Mouse (Mus musculus) right cerebral cortex, postnatal 10 days (tissue): ENCODE measurements around the gene Eif3i.

Experiments used
- DNase-seq, 2 experiments: peaks; one replicate each; pipeline ENCODE4 v3.0.0; 2021; ENCODE audit warnings: low spot score in 2 of 2

Eif3i gene

DNA sequence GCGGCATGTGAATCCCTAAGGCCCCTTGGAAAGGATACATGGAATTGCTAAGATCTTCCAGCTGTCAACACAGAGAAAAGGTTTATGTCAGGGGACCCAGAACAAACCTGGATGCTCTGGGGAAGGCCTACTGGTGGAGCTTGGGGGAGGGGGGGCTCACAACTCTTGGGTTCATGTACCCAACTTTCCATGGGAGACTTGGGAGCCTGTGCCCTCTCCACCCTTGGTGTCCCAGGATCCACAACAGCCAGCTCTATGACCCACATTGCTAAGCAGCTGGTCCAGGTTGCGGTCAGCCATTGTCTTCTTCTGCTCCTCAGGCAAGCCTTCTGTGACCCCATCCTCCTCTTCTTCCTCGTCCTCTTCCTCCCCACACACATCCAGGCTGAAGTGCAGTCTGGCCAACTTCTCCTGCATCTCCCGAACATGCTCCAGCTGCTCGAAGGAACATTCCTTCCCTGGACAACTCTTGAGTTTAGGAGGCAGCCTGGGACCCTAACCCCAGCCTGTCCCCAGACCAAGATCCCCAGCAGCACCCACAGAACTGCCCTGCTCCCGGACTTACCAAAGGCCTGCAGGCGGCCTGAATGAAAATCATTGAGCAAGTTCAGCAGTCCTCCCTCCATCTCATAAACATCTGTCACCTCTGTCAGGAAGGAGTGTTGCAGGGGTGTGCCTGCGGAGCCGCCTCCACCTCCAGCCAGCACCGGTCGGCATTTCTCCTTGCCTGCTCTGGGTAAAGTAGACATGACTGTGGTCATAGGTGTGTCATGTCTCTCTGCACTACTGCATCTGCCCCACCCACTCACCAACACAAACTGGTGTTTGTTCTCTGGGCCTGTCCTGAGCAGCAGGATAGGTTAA is 20.2 kb upstream of the Eif3i start:
- DNase-seq = peak in 1 of 2 experiments; percentile 48

GRCm38 (mm10) chr4:129618786-129619691 is 18.6 kb upstream of the Eif3i start, which contains the start of gene Iqcc:
Gene Iqcc (minus strand): TSS chr4:129619099.
- DNase-seq = peak; percentile 97 to 98

DNA sequence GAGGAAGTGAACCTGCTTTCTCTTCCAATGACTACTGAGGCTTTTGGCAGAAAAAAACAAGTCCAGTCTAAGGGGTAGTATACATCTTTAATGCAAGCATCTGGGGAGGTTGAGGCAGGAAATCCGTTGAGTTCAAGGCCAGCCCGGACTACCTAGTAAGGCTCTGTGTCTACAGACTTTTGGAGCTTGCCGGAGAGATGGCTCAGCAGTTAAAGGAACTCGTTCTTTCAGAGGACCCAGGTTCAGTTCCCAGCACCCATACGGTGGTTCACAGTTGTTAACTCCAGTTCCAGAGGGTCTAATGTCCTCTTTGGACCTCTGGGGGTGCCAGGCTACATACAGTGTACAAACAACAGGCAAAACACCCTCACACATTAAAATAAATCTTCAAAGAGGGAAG is 17.6 kb upstream of the Eif3i start:
- DNase-seq = no peak

DNA sequence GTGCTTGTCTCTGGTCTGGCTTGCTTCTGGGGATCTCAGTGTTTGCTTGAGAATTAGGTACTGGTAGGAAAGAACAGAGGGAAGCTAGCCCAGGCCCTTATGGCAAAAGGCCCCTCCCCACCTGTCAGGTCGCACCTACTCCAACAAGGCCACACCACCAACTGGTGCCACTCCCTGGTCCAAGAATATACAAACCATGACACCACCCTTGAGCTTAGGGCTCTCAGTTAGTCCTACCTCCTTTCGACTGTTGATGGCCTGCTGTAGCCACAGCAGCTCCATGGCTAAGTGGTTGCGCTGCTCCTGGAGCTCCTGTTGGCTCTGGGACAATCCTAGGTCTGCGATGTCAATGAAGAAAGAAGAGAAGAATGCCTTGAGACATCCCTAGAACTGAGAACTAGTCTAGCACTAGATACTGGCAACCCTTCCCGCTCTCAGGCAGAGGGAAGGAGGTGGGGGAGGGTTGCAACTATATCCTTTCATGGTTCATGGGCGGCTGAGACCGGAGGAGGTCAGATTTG is 16.7 kb upstream of the Eif3i start:
- no peak for DNase-seq

- DNase-seq = no peak
Observed at GRCm38 (mm10) chr4:129616631-129617030, 16.2 kb upstream of the Eif3i start.

DNA sequence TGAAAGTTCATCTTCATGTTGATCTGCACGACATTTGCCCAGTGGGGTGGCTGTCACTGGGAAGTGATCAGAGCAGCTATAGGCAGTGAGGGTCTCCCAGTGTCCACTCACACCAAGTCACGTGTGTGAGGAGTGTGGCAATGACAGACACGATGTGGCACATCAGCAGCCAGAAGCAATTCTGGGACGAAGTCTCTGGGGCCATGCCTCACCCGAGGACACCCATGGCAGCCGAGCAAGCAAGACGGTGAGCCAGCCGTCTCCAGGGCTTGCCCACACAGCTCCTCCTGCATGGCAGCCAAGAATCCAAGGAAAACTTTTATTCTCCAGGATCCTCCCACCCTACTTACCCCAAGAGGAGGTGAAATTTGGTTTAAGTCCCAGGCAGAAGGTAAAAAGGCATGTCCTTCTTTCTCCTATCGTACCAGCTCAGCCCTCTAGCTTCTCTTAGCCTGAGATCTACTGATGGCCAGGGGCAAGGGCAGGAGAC is 15.4 kb upstream of the Eif3i start:
- no peak for DNase-seq

DNA sequence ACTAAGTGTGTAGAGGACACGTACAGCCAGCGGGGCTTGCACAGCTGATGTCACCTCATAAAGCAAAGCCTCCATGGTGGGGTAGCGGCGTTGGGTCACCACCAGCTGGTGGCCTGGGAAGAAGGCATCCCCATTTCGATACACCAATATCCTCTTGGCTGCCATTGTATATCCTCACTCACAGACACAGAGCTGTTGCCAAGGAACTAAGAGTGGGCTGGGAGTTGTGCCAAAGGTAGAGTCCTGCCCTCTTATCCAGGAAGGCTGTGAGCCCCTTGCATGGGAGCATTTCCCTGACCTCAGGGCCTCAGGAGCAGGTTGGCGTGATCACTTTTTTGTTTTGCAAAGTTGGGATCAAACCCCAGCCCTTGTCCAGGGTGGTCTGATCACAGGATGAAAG is 13.6 kb upstream of the Eif3i start, which contains the start of gene Dcdc2b:
Gene Dcdc2b (minus strand): TSS at position 165 of the 400 bp plus-strand sequence.
- peak in 1 of 2 experiments; percentile 46 for DNase-seq

DNA sequence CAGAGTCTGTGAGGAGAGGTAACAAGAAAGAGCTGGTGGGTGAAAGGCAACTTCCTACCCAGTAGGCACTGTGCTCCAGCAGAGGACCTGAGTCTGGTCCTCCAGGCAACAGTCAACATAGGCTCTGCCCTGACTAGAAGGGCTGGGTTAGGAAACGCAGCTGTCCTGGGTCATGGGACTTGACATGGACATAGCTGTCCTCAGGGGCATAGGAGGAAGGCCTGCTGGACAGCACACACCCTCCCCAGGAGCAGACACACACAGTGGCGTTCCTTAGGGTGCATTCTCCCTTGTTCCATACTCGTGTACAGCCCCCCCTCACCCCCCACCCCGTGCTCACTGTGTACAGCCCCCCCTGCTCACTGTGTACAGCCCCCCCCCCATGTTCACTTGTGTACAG is 10.0 kb upstream of the Eif3i start:
- no peak for DNase-seq

GRCm38 (mm10) chr4:129610026-129610425 is 9.6 kb upstream of the Eif3i start:
- no peak for DNase-seq

- DNase-seq = peak in 1 of 2 experiments; percentile 31
Observed at GRCm38 (mm10) chr4:129609139-129609631, 8.7 kb upstream of the Eif3i start.

DNA sequence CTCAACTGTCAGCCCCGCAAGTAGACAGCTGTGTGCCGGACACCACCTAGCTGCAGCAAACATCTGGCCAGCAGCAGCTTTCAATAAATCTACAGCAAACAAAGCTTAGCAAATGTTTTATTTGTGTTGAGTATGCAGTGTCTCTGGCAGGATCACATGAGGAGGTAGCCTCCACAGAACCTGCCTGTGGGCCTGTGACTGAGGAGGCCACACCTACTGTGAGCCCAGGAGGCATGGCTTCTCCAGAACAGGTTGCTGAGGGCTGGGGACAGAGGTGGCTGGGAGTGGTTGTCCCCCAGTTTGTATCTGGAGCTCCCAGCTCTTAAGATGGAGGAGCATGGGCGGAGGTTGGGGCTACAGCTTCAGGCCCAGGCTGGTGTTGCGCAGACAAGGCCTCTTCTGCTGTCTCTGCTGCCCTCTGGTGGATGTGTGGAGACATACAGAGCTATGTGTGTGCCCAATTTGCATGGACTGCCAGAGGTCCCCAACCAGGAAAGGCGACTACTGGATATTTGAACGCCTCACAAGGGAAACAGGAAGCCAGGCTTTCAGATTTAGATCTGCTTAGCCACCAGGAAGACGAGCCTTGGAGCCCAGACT is 8.1 kb upstream of the Eif3i start:
- peak; percentile 90 to 91 for DNase-seq

DNA sequence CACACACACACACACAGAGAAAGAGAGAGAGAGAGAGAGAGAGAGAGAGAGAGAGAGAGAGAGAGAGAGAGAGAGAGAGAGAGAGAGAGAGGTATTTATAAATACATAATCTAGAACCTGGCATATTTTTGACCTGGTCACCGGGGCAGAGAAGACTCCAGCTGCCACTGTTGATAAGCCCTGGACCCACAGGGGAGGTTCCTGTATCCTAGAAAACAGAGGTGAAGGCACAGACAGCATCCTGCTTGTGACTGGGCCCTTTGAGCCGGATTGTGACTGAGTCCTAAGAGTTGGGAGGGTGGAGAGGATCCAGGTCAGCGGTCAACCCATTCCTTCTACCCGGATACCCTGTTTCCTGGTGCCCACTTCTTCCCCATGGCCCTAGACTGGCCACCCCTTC is 11.6 kb downstream of the Eif3i start:
- DNase-seq = no peak

- DNase-seq = no peak
Observed at GRCm38 (mm10) chr4:129586943-129587342, 13.5 kb downstream of the Eif3i start.

DNA sequence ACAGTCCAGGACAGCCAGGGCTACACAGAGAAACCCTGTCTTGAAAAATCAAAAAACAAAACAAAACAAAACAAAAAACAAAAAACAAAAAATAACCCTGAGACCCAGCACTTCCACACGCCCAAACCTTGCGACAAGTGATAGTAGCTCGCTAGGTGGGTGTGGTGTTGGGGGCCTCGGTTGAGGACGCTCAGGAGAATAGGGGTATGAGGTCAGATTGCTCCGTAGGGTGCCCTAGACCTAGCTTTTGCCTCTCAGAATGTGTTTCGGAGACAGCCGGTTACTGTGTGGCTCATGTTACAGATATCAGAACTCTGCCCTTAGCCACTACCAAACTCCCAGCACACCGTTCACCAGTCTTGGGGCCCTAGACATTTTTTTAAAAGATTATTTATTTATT is 14.7 kb downstream of the Eif3i start:
- no peak for DNase-seq

- peak; percentile 86 to 87 for DNase-seq
Observed at GRCm38 (mm10) chr4:129584884-129585608, 15.4 kb downstream of the Eif3i start.

GRCm38 (mm10) chr4:129584370-129584769 is 16.1 kb downstream of the Eif3i start:
- no peak for DNase-seq

- no peak for DNase-seq
Observed at GRCm38 (mm10) chr4:129582251-129582650, 18.2 kb downstream of the Eif3i start.

DNA sequence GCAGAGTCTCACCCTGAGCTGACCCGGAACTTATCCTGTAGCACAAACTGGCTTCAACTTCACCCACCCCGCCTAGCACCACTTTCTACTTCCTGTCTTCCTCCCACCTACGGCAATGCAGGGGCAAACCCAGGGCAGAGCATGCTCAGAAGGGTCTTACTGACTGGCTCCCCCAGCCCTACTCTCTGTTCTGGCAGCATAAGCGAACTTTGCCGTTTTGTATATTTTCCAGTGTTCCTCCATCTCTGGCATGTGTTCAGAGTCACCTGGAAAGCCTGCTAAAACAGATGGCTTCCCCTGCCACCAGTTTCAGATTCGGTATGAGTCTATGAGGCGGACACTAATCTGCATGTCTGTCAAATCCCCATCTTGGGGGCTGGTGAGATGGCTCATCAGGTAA is 20.1 kb downstream of the Eif3i start:
- no peak for DNase-seq

- DNase-seq = no peak
Observed at GRCm38 (mm10) chr4:129578466-129578865, 22.0 kb downstream of the Eif3i start, which contains the start of gene Fam167b. Gene Fam167b (minus strand): TSS chr4:129578549.

- DNase-seq = no peak
Observed at GRCm38 (mm10) chr4:129577688-129578087, 22.8 kb downstream of the Eif3i start.
